Mouse (Mus musculus) mature B cell (primary cell): Measurements from ENCODE around the gene Gm28305.

Source experiments
- in situ Hi-C: fragments of 300-500 bp; cut with MboI; formaldehyde crosslinking; loops from 2 replicates; pipeline ENCODE4 v1.14.3; 2019

The Gm28305 gene

DNA sequence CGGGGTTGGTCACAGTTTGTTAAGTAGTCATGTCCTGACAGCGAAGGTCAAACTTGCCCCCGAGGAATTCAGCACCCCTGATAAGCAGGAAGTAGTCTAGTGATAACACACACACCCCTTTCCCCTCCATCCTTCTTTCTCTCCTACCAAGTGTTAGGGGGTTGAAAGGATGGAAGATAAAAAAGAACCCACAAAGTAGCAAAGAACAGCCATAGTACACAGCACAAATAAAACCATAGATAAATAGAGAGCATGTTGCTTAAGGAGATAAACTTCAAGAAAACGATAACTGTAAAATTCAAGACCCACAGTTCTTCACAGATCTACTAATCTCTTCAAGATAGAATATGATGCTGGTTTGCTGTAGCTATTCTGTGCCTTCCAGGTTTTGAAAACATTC is 29.8 kb downstream of the Gm28305 start:
- in situ Hi-C loops: no loop called here

DNA sequence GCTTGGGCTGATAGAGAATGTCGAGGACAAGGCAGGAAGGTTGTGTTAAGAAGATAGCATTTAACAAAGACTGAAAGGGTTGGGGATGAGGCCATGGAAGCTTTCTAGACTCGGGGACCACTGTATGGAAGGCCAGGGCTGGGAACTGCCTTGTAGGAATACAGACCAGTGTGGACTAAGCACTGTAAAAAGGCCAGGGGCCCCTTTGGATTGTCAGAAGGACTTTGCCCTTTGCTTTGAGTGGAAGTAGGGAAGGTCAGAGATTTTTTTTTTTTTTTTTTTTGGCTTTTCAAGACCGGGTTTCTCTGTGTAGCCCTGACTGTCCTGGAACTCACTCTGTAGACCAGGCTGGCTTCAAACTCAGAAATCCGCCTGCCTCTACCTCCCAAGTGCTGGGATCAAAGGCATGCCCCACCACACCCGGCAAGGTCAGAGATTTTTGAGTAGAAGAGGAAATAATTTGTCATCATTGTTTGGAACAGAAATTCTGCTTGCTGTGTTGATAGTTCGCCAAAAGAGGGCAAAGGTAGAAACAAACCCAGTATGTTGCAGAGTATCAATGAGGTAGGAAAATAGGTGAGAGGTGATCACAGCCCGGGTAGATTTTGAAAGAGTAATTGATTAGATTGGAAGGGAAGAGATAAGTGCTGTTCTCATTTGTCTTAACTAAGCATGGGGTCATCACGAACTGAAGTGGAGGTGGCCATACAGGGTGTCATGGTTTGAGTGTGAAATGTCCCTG is 30.6 kb downstream of the Gm28305 start:
- in situ Hi-C loops: no loop called here

DNA sequence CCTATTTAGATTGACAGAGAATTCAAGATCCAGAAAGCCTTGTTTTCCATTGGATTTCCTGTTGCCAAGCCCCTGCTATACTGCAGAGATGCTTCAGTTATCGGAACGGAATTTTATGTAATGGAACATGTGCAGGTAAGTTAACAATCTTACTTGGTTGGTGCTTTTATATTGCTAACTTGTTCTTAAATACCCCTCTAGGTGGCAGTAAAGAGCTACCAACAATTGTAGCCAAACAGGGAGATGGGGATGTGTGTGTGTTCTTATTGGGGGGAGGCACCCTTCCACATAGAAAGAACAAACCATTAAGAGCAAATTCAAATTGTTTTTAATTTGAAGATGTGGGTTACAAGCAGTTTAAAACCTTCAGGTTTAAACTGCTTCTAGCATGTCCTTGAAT is 35.3 kb downstream of the Gm28305 start:
- in situ Hi-C loops: no loop called here

DNA sequence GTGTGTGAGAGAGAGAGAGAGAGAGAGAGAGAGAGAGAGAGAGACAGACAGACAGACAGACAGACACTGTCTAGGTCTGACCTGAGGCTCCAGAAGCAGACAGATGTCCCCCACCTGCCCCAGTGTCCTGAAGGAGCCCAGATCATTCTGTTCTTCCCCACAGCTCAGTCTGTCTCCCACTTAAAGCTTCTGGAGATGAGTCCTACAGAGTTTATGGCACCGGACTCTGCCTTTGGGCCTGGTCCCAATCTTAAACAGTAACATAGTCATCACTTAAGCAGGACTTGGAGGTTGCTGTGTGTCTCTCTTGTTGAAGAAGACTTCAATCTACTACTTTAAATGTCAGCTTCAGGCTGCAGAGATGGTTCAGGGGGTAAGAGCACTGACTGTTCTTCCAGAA is 38.3 kb downstream of the Gm28305 start:
- in situ Hi-C loops: no loop called here

DNA sequence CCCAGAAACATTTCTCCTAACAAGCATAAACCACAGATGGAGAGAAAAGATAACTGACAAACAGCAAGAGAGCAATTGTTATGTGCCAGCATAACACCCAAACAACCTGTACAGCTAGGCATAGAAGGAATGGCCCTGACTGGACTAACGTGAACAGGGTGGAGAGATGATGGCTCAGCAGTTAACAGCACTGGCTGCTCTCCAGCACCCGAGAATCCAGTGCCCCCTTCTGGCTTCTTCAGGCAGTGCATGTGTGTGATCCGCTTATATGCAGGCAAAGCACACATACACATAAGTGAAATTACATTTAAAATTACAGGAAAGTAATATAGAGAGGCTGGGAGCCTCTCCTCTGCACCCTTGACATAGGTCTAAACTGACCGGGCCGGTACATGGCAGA is 38.9 kb downstream of the Gm28305 start:
- in situ Hi-C loops: no loop called here

DNA sequence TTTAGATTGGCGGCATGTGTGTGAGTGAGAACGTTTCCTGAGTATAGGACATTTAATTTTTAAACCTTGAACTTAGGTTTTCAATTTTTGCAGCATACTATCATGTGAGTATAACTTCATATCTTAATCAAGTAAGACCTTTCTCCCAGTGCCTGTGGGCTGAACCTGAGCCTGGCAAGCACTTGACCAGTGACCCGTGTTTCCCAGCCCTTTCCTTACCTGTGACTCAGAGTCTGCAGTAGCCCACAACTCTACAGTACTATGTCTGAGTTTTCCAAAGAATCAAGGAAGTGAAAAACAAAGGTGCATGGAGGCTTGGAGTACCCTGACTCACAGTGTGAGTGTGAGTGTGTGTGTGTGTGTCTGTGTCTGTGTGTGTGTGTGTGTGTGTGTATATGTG is 39.6 kb downstream of the Gm28305 start:
- in situ Hi-C loops: no loop called here

DNA sequence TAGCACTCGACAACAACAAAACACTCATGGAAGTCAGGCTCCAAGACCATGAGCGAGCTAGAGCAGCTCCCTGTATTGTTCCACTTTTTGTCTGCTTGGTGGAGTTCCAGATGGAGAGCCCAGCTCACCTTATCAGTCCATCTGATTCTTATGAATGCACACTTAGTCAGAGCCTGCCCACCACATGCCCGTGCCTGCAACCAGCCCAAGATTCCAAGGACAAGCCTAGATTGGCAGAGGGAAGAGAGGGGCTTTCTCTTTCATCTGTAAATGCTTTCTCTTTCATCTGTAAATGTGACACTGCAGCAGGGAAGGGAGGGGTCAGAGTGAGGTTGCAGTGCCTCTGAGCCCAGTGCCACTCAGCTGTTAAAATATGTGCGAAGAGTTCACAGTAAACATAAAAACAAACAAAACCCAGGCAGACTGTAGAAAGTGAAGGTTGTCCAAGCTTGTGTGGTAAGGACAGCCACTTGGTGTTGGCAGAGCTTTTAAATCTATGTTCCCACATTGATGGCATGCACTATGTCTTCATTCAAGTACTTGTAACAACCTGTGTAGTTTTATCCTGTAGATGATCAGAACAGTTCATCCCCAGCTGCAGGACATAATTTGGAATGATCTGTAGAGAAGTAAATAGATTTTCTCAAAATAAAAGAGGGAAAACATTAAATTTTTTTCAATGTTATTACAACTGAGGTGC is 45.4 kb downstream of the Gm28305 start:
- in situ Hi-C loops: no loop called here

DNA sequence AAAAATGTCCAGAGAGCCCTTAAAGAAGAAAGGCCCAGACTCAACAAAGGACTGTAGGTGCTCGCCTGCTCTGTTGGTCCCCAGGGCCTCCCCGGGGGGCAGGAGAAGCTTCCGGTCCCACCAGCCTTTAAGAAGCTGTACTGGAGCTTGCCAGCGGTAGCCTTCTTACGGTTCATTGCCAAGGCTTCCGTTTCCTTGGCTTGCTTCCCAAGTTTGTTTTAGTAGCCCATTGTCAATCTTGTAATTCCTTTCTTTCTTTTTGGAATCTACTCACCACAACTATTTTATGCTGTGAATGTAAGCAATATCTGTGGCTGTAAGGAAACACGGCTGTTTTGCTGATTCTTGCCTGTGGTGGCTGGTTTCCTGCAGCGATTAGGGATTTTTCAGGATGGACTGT is 48.1 kb downstream of the Gm28305 start:
- in situ Hi-C loops: no loop called here

DNA sequence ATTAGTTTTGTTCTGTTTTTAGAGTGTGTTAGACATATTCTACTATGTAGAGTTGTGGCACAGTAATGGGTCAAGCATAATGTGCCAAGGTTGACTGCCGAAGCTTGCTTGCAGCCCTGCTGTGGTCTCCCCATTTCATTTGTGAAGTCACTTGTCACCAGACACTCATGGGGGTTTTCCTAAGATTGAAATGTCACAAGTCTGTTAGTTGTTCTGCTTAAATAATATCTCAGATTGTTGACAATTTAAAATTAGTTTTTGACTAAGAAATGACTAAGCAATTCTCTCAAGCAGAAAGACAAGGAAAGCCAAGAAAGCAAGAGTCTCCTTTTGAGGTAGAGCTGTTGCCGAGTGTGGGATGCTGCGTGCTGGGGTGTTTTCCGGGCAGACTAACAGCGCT is 52.5 kb downstream of the Gm28305 start:
- in situ Hi-C loops: no loop called here

DNA sequence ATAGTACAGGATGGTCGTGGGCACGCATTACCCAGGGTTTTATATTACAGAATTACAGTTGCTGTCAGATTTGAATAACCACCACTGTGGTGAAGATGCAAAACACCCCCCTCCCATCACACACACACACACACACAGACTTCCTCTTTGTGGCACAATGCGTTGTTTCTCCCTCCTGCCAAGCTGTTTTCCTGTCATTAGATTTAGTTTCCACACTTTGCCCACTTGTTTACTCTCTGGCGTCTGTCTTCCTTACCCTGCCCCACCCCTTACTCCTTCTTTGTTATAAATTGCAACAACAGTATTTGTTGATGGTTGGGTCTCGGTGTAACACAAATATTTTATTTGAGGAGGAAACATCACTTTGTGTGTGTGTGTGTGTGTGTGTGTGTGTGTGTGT is 57.8 kb downstream of the Gm28305 start:
- in situ Hi-C loops: no loop called here

DNA sequence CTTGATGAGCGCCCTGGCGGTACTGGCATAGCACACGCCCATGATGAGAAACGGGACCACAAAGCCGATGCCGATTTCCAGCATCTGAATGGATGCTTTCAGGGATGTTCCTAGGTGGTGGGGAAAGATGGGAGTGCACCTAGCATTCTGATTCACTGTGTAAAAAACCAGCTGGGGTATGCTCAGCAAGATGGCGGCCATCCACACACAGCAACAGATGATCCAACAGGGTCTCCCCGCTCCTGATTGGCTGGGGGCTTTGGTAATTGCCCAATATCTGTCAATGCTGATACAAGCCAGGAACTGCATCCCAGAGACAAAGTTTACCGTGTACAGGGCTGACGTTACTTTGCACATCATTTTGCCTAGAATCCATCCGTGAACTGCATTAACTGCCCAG is 58.6 kb downstream of the Gm28305 start:
- in situ Hi-C loops: no loop called here

DNA sequence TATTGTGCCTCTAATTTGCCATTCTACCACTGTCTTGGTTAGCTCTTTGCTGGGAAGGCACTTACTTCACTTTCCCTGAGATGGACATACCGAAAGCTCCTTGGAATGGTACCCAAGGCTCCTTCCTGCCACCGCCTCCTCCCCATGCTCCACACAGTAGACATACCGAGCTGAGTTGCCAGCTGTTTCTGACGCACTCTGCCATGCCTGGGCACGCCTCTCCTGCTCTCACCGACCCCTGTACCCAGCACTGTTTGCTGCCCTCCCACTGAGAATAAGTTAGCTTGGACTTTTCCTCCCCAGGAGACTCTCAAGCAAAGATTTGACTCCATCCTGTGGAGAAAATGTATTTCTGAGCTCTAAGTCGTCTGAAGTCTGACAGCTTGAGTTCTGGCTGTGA is 60.4 kb downstream of the Gm28305 start:
- in situ Hi-C loops: no loop called here

DNA sequence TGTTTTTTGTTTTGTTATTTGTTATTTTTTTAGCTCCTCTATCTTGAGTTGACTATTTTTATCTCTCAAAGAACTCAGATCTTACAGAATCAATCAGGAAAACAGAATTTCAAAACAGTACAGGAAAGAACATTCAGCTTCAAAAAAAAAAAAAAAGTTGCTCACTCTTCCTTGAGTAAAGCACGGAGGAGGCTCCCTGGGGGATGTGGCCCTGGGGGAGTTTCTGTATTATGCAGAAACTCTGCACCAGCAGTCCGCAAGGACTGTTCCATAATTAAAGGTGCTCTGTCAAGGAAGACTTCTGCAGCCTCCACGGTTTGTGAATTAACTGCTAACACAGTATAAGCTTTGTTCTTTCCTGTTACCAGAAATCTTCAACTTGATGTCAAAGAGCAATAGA is 61.0 kb downstream of the Gm28305 start:
- in situ Hi-C loops: no loop called here

DNA sequence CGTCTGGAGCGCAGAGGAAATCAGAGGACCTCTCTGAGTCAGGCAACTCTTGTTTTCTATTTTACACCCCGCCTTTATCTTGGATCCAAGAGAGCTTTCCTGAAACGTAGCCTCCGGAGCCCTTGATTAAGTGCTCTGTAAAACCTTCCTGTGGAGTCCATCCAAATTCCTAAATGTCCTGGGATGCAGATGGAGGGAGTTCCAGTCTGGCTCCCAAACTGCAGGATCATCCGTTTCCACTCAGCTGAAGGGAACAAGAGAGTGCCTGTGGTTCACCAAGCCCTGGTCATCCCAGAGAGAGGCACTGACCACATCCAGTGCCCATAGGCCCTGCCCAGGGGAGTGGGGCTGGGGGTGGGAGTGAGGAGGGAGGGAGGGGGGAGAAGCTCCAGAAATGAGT is 61.8 kb downstream of the Gm28305 start:
- in situ Hi-C loops: no loop called here

DNA sequence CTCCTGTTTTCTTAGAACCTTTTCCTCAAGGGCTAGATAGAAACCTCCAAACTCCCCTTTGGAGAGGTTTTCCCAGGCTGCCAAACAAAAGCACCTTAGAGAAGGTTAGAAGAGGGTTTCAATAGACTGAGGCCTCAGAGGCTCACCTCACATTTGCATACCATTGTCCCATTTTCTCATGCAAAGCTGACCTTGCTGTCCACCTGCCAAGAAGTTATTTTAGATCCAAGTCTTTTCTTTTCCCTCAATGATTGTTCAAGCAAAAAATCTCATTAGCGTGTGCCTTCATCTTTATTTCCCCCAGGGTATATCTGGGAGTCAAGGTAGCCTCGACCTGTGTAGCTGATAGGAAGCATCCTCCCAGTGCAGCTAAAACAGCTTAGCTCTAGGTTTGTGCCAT is 62.4 kb downstream of the Gm28305 start:
- in situ Hi-C loops: no loop called here

DNA sequence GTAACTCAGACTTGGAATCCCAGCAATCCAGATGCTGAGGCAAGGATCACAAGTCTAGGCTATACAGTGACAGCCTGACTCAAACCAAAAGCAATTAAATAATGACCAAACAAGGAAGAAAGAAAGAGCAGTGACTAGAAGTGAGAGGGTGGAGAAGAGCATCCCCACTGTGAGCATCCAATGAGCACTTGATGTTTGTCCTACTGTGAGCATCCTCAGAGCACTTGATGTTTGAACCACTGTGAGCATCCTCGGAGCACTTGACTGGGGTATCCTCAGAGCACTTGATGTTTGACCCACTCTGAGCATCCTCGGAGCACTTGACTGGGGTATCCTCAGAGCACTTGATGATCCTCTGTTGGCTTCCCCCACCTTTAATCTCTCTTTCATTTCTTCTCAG is 64.5 kb downstream of the Gm28305 start:
- in situ Hi-C loops: no loop called here

DNA sequence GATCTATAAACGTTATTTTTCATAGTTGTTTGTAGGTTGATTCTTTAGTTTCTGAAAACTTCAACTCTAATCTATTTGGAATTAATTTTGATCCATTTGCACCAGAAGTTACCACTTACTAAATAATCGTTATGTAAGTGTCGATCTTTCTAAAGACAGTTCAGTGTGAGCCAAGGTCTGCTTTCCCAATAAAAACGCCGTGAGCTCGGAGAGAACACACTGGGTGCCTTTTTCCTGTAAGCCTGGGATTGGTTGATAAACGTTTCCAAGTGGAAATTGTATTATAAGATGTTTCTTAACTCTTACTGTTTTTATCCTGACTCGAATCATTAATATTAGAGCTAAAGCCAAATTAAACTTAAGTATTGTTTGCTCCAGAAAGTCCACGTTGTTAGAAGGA is 66.5 kb downstream of the Gm28305 start:
- in situ Hi-C loops: no loop called here

DNA sequence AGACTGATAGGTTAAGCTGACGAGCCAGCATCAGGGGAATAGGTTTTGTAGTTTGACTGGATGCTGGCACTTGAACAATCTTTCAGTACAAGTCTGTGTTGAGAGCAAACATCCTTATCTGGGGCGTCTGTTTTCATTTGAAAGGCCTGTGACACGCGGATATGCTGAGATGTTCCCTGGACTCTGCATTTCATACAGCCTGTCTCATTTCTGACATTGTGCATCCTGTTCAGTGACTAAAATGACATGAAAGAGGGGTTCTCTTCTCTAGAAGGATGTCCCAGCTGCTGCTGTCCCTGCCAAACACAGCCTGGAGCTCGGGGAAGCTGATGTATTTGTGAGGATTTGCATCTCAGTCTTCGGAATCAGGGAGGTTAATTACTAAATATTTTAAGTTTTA is 67.0 kb downstream of the Gm28305 start:
- in situ Hi-C loops: no loop called here

DNA sequence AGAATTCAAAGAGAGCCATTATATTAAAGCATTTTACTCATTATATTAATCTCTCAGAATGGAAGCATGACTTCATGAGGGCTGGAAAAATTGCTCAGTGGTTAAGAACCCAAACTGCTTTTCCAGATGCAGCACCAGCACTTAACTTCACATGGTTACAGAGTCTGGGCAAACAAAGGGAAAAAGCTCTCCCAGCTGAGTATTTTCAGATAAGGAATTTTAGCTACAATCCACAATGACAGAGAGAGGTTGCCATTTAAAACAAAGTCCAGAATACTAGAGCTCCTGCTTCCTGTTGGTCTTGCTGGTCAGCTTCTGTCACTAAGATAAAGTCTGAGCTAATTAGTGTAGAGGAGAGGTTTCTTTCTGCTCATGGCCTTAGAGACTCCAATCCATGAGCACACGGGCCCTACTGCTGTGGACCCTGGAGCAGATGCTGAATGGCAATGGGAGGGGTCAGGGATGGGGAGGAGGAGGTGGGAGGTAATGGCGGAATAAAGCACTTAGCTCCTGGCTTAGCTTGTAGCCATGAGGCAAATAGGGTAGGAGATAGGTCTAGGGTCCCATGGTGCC is 68.2 kb downstream of the Gm28305 start:
- in situ Hi-C loops: no loop called here

DNA sequence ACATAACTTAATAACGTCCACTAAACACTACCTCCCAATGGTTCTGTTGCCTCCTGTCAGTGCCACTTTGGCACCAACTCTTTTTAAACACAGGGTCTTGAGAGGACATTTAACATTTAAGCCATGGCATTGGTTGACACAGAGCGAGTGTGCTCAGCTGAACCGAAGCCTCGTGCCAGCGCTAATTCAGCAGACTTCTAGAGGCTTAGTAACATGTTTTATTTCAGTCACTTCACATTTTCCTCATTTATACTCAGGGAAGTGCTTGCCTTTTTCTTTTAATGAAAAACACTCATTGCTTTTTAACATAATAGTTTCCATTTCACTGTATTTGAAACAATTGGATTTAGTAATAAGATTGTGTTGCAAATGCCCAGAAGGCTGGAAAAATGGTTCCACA is 68.7 kb downstream of the Gm28305 start:
- in situ Hi-C loops: no loop called here

DNA sequence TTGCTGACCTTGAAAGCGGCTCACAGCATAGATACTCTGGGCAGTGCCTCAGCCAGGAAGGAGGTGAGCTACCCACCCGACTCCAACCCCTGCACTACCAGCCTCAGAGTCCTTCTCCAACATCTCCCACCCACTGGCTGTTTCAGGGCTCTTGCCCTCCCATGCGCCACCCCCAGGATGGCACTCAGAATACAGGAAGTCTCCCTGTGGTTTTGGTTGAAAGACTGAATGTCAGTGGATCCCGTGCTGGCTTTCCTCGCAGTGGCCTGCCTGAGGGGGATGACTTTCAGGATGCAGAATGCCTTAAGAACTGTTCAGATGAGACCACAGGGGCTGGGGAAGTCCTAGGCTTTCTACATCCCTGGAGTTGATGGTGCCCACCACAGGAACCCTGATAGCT is 82.6 kb downstream of the Gm28305 start:
- in situ Hi-C loops: no loop called here

DNA sequence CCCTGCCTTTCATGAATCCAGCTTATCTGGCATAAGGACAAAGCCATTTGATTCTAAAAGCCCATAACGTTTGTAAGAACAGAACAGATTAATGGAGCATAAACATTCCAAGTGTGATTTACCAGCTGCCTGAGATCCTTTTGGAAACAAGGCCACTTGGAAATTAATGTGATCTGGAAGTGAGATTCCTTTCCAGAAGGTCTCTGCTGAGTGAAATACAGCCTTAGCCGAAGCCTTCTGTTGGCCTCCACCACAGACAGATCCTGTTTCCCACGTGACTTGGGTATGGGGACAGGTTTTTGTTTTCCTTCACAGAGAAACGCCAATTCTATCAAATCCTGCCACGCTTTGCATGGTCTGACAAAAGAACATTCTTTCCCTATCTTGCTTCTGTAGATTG is 83.2 kb downstream of the Gm28305 start:
- in situ Hi-C loops: no loop called here
